Mouse (Mus musculus) heart, postnatal 0 days (tissue): ENCODE results near the gene Tgfbr2.

Source experiments
- CTCF ChIP-seq: IDR thresholded peaks from 2 replicates; pipeline ENCODE4 v1.5.1; 2016; ENCODE audit warnings: antibody characterized with exemption, control low read depth, low read depth
- EP300 ChIP-seq: IDR thresholded peaks from 2 replicates; pipeline ENCODE4 v1.6.1; 2016; ENCODE audit warnings: antibody characterized with exemption, low read depth

GRCm38 (mm10) chr9:116138595-116139134, 36.5 kb downstream of the Tgfbr2 start:
- no peak for TF ChIP-seq EP300
- no peak for TF ChIP-seq CTCF
